Mouse (Mus musculus): ENCODE measurements around the gene Tsc22d3.

DNA sequence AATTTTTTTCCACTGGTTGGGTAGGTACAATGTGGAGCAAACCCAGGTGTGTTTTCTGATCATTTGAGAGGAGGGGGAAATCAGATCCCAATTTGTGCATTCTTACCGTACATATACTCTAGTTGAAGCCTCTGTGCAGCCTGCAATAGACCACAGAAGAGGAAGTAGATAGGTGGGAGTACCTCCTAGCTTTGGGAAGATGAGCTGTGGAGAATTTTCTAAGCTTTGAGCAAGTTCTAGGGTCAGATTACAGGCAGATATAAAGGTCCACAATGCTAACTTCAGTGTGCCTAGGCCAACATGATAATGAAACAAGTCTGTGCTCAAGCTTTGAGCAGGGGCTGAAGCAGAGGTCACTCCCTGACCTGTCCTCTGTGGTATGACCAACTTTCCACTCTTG is 30.9 kb downstream of the Tsc22d3 start:
- no peak for TF ChIP-seq CTCF (IDR thresholded peaks at IDR 0.05)
- TF ChIP-seq POLR2A (IDR thresholded peaks at IDR 0.05; ENCODE audit: insufficient read depth, low read depth, low read length) = no peak
